Mouse (Mus musculus) MEL (cell line): Measurements from ENCODE around the gene Myo1e. TPM values are rescaled to one million over a fixed set of nuclear protein-coding genes. Genes with fewer than 3 reads are reported as not detected.

ENCODE experiments used
- DNase-seq: peaks from one replicate; pipeline ENCODE4 v3.0.0; 2011; ENCODE audit warnings: low read depth, low spot score
- H3K27ac ChIP-seq: 2 replicates; pipeline ENCODE4 v1.5.1; 2012; ENCODE audit warnings: low read depth, mild to moderate bottlenecking, control low read depth, low read length, moderate library complexity; ENCODE audit not compliant: control insufficient read depth
- H3K27me3 ChIP-seq, 2 experiments: fragments of 150-350 bp in 1 of 2; sonication (generic) in 1 of 2; 2 replicates each; pipeline ENCODE4 v1.6.1; 2012; ENCODE audit warnings: low read length in 2 of 2, mild to moderate bottlenecking in 2 of 2, improper control_type of control experiment in 1 of 2, moderate library complexity in 1 of 2; ENCODE audit not compliant: insufficient read depth in 2 of 2, control insufficient read depth in 1 of 2
- H3K36me3 ChIP-seq, 2 experiments: 2 replicates each; pipeline ENCODE4 v1.6.1; 2012 to 2014; ENCODE audit warnings: low read length in 2 of 2, improper control_type of control experiment in 1 of 2, inconsistent platforms in 1 of 2, mild to moderate bottlenecking in 1 of 2; ENCODE audit not compliant: insufficient read depth in 2 of 2, control insufficient read depth in 1 of 2
- H3K4me1 ChIP-seq, 2 experiments: fragments of 150-350 bp in 1 of 2; sonication (generic) in 1 of 2; 2 replicates each; pipeline ENCODE4 v1.6.1; 2012; ENCODE audit warnings: low read length in 2 of 2, improper control_type of control experiment in 1 of 2, mild to moderate bottlenecking in 1 of 2; ENCODE audit not compliant: insufficient read depth in 2 of 2, control insufficient read depth in 1 of 2
- H3K4me3 ChIP-seq, 2 experiments: fragments of 150-350 bp in 1 of 2; sonication (generic) in 1 of 2; 2 replicates each; pipeline ENCODE4 v1.5.1; 2012; ENCODE audit warnings: low read depth in 2 of 2, low read length in 2 of 2, mild to moderate bottlenecking in 2 of 2, moderate library complexity in 2 of 2, control low read depth in 1 of 2, improper control_type of control experiment in 1 of 2; ENCODE audit not compliant: control insufficient read depth in 1 of 2, insufficient read depth in 1 of 2
- H3K79me2 ChIP-seq: 2 replicates; pipeline ENCODE4 v1.6.1; 2012; ENCODE audit warnings: mild to moderate bottlenecking, low read length, moderate library complexity; ENCODE audit not compliant: control insufficient read depth, poor library complexity, insufficient read depth
- H3K9ac ChIP-seq: 2 replicates; pipeline ENCODE4 v1.6.1; 2012; ENCODE audit warnings: low read depth, mild to moderate bottlenecking, control low read depth, low read length, moderate library complexity; ENCODE audit not compliant: control insufficient read depth, poor library complexity, severe bottlenecking
- H3K9me3 ChIP-seq: fragments of 150-350 bp; sonication (generic); replicated peaks from 2 replicates; pipeline ENCODE4 v1.6.1; 2012; ENCODE audit warnings: mild to moderate bottlenecking, low read length, improper control_type of control experiment, moderate library complexity; ENCODE audit not compliant: insufficient read depth
- CHD1 ChIP-seq: IDR thresholded peaks from 2 replicates; pipeline ENCODE4 v1.6.1; 2012; ENCODE audit warnings: low read depth, mild to moderate bottlenecking, inconsistent platforms, low read length, improper control_type of control experiment
- CHD2 ChIP-seq: IDR thresholded peaks from 2 replicates; pipeline ENCODE4 v1.6.1; 2011; ENCODE audit warnings: low read length, improper control_type of control experiment
- CTCF ChIP-seq, 3 experiments: IDR thresholded peaks in 2 of 3; conservative IDR thresholded peaks in 1 of 3; 2 replicates each; pipeline ENCODE4 v1.5.1; 2011 to 2012; ENCODE audit warnings: low read length in 3 of 3, low read depth in 2 of 3, mild to moderate bottlenecking in 2 of 3, improper control_type of control experiment in 1 of 3, inconsistent platforms in 1 of 3, mixed read lengths in 1 of 3, moderate library complexity in 1 of 3; ENCODE audit not compliant: control insufficient read depth in 1 of 3, insufficient read depth in 1 of 3, poor library complexity in 1 of 3, severe bottlenecking in 1 of 3
- EP300 ChIP-seq, 2 experiments: IDR thresholded peaks; 2 replicates each; pipeline ENCODE4 v1.6.1; 2011; ENCODE audit warnings: improper control_type of control experiment in 2 of 2, low read length in 2 of 2, low read depth in 1 of 2, mild to moderate bottlenecking in 1 of 2
- ETS1 ChIP-seq: IDR thresholded peaks from 2 replicates; pipeline ENCODE4 v1.6.1; 2012; ENCODE audit warnings: low read depth, mild to moderate bottlenecking, inconsistent platforms, low read length, improper control_type of control experiment, moderate library complexity
- JUND ChIP-seq: IDR thresholded peaks from 2 replicates; pipeline ENCODE4 v1.6.1; 2011; ENCODE audit warnings: low read depth, mild to moderate bottlenecking, improper control_type of control experiment, low read length
- MAFK ChIP-seq: IDR thresholded peaks from 2 replicates; pipeline ENCODE4 v1.6.1; 2011; ENCODE audit warnings: low read depth, mild to moderate bottlenecking, low read length, improper control_type of control experiment, borderline replicate concordance
- MAX ChIP-seq: IDR thresholded peaks from 2 replicates; pipeline ENCODE4 v1.6.1; 2011; ENCODE audit warnings: low read length, improper control_type of control experiment
- MAZ ChIP-seq: IDR thresholded peaks from 2 replicates; pipeline ENCODE4 v1.6.1; 2012; ENCODE audit warnings: low read depth, mild to moderate bottlenecking, inconsistent platforms, low read length, improper control_type of control experiment
- MEF2A ChIP-seq: IDR thresholded peaks from 2 replicates; pipeline ENCODE4 v1.6.1; 2014; ENCODE audit warnings: low read depth, mild to moderate bottlenecking, inconsistent platforms, low read length, improper control_type of control experiment; ENCODE audit not compliant: poor library complexity, insufficient replicate concordance, severe bottlenecking; ENCODE audit errors: extremely low read depth
- MXI1 ChIP-seq: IDR thresholded peaks from 2 replicates; pipeline ENCODE4 v1.6.1; 2011; ENCODE audit warnings: mild to moderate bottlenecking, low read depth, low read length, improper control_type of control experiment
- MYB ChIP-seq: IDR thresholded peaks from 2 replicates; pipeline ENCODE4 v1.6.1; 2011; ENCODE audit warnings: mild to moderate bottlenecking, low read depth, low read length, improper control_type of control experiment
- MYC ChIP-seq: IDR thresholded peaks from 2 replicates; pipeline ENCODE4 v1.6.1; 2011; ENCODE audit warnings: low read depth, mild to moderate bottlenecking, low read length, improper control_type of control experiment, moderate library complexity
- NRF1 ChIP-seq: IDR thresholded peaks from 2 replicates; pipeline ENCODE4 v1.6.1; 2014; ENCODE audit warnings: low read depth, mild to moderate bottlenecking, inconsistent platforms, low read length, improper control_type of control experiment, moderate library complexity; ENCODE audit not compliant: poor library complexity, insufficient read depth, severe bottlenecking
- POLR2A ChIP-seq, 2 experiments: IDR thresholded peaks; 2 replicates each; pipeline ENCODE4 v1.6.1; 2011 to 2012; ENCODE audit warnings: low read length in 2 of 2, mild to moderate bottlenecking in 2 of 2, control low read depth in 1 of 2, improper control_type of control experiment in 1 of 2, low read depth in 1 of 2, moderate library complexity in 1 of 2; ENCODE audit not compliant: control insufficient read depth in 1 of 2, insufficient read depth in 1 of 2, poor library complexity in 1 of 2
- POLR2AphosphoS2 ChIP-seq: IDR thresholded peaks from 2 replicates; pipeline ENCODE4 v1.6.1; 2011; ENCODE audit warnings: low read length, improper control_type of control experiment
- POLR2AphosphoS5 ChIP-seq: IDR thresholded peaks from 2 replicates; pipeline ENCODE4 v1.6.1; 2012; ENCODE audit warnings: low read depth, borderline replicate concordance, mild to moderate bottlenecking, inconsistent platforms, low read length, moderate library complexity, mixed read lengths
- RAD21 ChIP-seq: IDR thresholded peaks from 2 replicates; pipeline ENCODE4 v1.6.1; 2011; ENCODE audit warnings: mild to moderate bottlenecking, low read depth, low read length, improper control_type of control experiment
- RCOR1 ChIP-seq: IDR thresholded peaks from 2 replicates; pipeline ENCODE4 v1.6.1; 2012; ENCODE audit warnings: low read depth, mild to moderate bottlenecking, inconsistent platforms, low read length, improper control_type of control experiment
- SIN3A ChIP-seq: IDR thresholded peaks from 2 replicates; pipeline ENCODE4 v1.6.1; 2012; ENCODE audit warnings: low read length, improper control_type of control experiment, inconsistent platforms
- SMC3 ChIP-seq: IDR thresholded peaks from 2 replicates; pipeline ENCODE4 v1.6.1; 2011; ENCODE audit warnings: low read depth, low read length, improper control_type of control experiment
- TAL1 ChIP-seq: IDR thresholded peaks from 2 replicates; pipeline ENCODE4 v1.6.1; 2012; ENCODE audit warnings: mild to moderate bottlenecking, inconsistent platforms, low read length, moderate library complexity, mixed read lengths
- TBP ChIP-seq: IDR thresholded peaks from 2 replicates; pipeline ENCODE4 v1.8.0; 2011; ENCODE audit warnings: low read depth, low read length, improper control_type of control experiment
- UBTF ChIP-seq: IDR thresholded peaks from 2 replicates; pipeline ENCODE4 v1.6.1; 2012; ENCODE audit warnings: low read depth, mild to moderate bottlenecking, inconsistent platforms, low read length, improper control_type of control experiment, moderate library complexity, borderline replicate concordance; ENCODE audit not compliant: insufficient read depth
- USF1 ChIP-seq: IDR thresholded peaks from 2 replicates; pipeline ENCODE4 v1.6.1; 2014; ENCODE audit warnings: low read depth, mild to moderate bottlenecking, inconsistent platforms, low read length, improper control_type of control experiment, moderate library complexity
- USF2 ChIP-seq, 2 experiments: IDR thresholded peaks; 2 replicates each; pipeline ENCODE4 v1.6.1; 2011 to 2012; ENCODE audit warnings: improper control_type of control experiment in 2 of 2, low read length in 2 of 2, borderline replicate concordance in 1 of 2, inconsistent platforms in 1 of 2, low read depth in 1 of 2, mild to moderate bottlenecking in 1 of 2; ENCODE audit not compliant: insufficient read depth in 1 of 2
- ZC3H11A ChIP-seq: IDR thresholded peaks from 2 replicates; pipeline ENCODE4 v1.6.1; 2012; ENCODE audit warnings: low read depth, mild to moderate bottlenecking, inconsistent platforms, low read length, improper control_type of control experiment
- ZMIZ1 ChIP-seq: IDR thresholded peaks from 2 replicates; pipeline ENCODE4 v1.6.1; 2012; ENCODE audit warnings: low read depth, mild to moderate bottlenecking, inconsistent platforms, low read length, improper control_type of control experiment, moderate library complexity
- polyA plus RNA-seq, 2 experiments: library from polyadenylated mRNA; stranded (reverse) in 1 of 2; unstranded in 1 of 2; fragments of >175 nt in 1 of 2; fragments of >200 nt in 1 of 2; gene quantifications; 2 replicates each; pipeline versions ENCODE4 v1.2.1 to v1.2.4; 2012; ENCODE audit warnings: low replicate concordance in 2 of 2, low read depth in 1 of 2; ENCODE audit not compliant: insufficient read length in 2 of 2, insufficient read depth in 1 of 2, missing spikeins in 1 of 2
- total RNA-seq: library from RNA; depleted of rRNA; stranded (reverse); fragments of 300-350 nt; gene quantifications from 2 replicates; pipeline ENCODE4 v1.2.3, GENCODE M21; 2012

The Myo1e gene
- total and polyA plus RNA-seq, 3 experiments: 4.9 to 7.8 TPM; not detected in 1

GRCm38 (mm10) chr9:70379502-70380467 is 172.6 kb downstream of the Myo1e start:
- H3K36me3 ChIP-seq: peaks cover 0 to 10% of the 10 kb centered on the region in 2 experiments; a peak in 2 of 4 replicates
- no peaks in the 10 kb centered on the region for H3K9me3 ChIP-seq
- no peak overlapping the region for H3K27ac ChIP-seq
- no peaks in the 10 kb centered on the region; the same call in 1 of the 2 replicates for H3K79me2 ChIP-seq
- H3K4me1 ChIP-seq: peaks cover 3 to 22% of the 10 kb centered on the region in 2 experiments
- TF ChIP-seq ETS1 (peak; percentile 18; the same call in 1 of the 2 replicates), EP300 (IDR thresholded peaks at IDR 0.05; ENCODE audit: low read depth in 1 of 2, low read length in 2 of 2) (no peak)
- no peak overlapping the region for H3K9ac ChIP-seq
- H3K4me3 ChIP-seq: no peak overlapping the region
- H3K27me3 ChIP-seq: no peaks in the 10 kb centered on the region
- no peak for DNase-seq

DNA sequence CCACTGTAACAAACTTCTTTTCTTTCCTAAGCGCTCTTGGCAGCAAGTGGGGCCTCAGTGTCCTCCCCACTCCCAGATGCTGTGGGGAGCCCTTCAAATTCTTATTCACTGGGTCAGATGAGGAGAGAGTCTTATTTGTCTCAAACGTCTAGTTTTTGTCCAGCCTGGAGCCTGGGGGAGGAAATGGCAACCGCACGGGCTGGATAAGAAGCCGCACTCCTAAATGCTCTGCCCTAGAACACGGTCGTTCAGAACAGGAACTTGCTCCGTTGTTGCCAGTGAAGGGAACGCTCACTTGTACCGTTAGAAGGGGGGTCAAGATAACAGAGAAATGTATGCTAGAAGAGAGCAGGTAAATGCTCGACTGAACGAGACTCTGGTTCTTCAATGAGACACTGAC is 174.9 kb downstream of the Myo1e start:
- Histone ChIP-seq H3K4me3 (peak overlapping the region; percentile 54 to 62), H3K4me1 (peaks cover 7 to 34% of the 10 kb centered on the region in 2 experiments), H3K9me3 (no peaks in the 10 kb centered on the region), H3K79me2 (no peaks in the 10 kb centered on the region; the same call in 1 of the 2 replicates), H3K27me3 (no peaks in the 10 kb centered on the region), H3K27ac (peak overlapping the region; percentile 99), H3K36me3 (peaks cover 0 to 15% of the 10 kb centered on the region in 2 experiments; a peak in 2 of 4 replicates), H3K9ac (peak overlapping the region; percentile 82)
- DNase-seq: peak; percentile 94
- TF ChIP-seq RCOR1 (no peak; the same call in 1 of the 2 replicates), UBTF (0 out of 2 replicates have a peak, but pooled peaks have one; percentile 40), POLR2AphosphoS5 (peak; percentile 85; the same call in 1 of the 2 replicates), MYC (peak; percentile 59; the same call in 1 of the 2 replicates), MAX (no peak), ZC3H11A (no peak), SIN3A (peak; percentile 90), MAZ (peak; percentile 66; the same call in 1 of the 2 replicates), MAFK (no peak), POLR2A (IDR thresholded peaks at IDR 0.05; ENCODE audit: control insufficient read depth in 1 of 2, insufficient read depth in 1 of 2, low read depth in 1 of 2, low read length in 2 of 2, poor library complexity in 1 of 2) (peak in 1 of 2 experiments; percentile 77; a peak in 1 of 4 replicates), TBP (peak; percentile 90), JUND (no peak), SMC3 (no peak), MXI1 (no peak; the same call in none of the 2 replicates), USF2 (IDR thresholded peaks at IDR 0.05; ENCODE audit: borderline replicate concordance in 1 of 2, insufficient read depth in 1 of 2, low read depth in 1 of 2, low read length in 2 of 2) (no peak), POLR2AphosphoS2 (peak; percentile 72; the same call in 1 of the 2 replicates), CHD2 (no peak), MEF2A (no peak), CTCF (IDR thresholded peaks at IDR 0.05 in 2 of 3, conservative IDR thresholded peaks at IDR 0.05 in 1 of 3; ENCODE audit: control insufficient read depth in 1 of 3, insufficient read depth in 1 of 3, low read depth in 2 of 3, low read length in 3 of 3, poor library complexity in 1 of 3, severe bottlenecking in 1 of 3) (no peak), MYB (peak; percentile 91), TAL1 (peak; percentile 34; the same call in 1 of the 2 replicates), CHD1 (0 out of 2 replicates have a peak, but pooled peaks have one; percentile 2), RAD21 (no peak), ZMIZ1 (peak; percentile 36; the same call in 1 of the 2 replicates), USF1 (no peak), NRF1 (no peak)
